Mouse (Mus musculus): ENCODE measurements around the gene Tnfaip2. TPM values are rescaled to one million over a fixed set of nuclear protein-coding genes. Genes with fewer than 3 reads are reported as not detected.

Gene Tnfaip2
- 72.0 and 79.5 TPM in 2 replicates for polyA plus RNA-seq (2015; fragmentation: Nextera tagmentation; extraction: Ambion mirVana)

- H3K27ac ChIP-seq (ENCODE audit: low read depth) = peak within 1 kb of the TSS; percentile 98
- DNase-seq = peak; percentile 93
- H3K9ac ChIP-seq (replicated peaks) = peak within 1 kb of the TSS; percentile 91
- no peaks in the 10 kb centered on the region for H3K9me3 ChIP-seq (ENCODE audit: low read length)
- H3K4me2 ChIP-seq (ENCODE audit: low read depth, low read length) = peak within 1 kb of the TSS; percentile 76
- peak within 1 kb of the TSS; percentile 81 for H3K4me3 ChIP-seq (ENCODE audit: low read depth, low read length)
- peak; percentile 69 for ATAC-seq
- no peak for TF ChIP-seq CTCF (IDR thresholded peaks at IDR 0.05; ENCODE audit: low read depth)
- TF ChIP-seq EP300 (IDR thresholded peaks at IDR 0.05; ENCODE audit: low read depth) = no peak
- peaks cover 31% of the 10 kb centered on the region for H3K36me3 ChIP-seq (replicated peaks; ENCODE audit: insufficient read depth, low read length)
- H3K27me3 ChIP-seq (ENCODE audit: insufficient read depth, low read length) = no peaks in the 10 kb centered on the region
- under 1% methylated on average over 48 of the region's 48 CpGs for WGBS (ENCODE audit: insufficient replicate concordance)
- peaks cover 62% of the 10 kb centered on the region for H3K4me1 ChIP-seq (ENCODE audit: insufficient read depth)
These were observed at the start of gene Tnfaip2 for GRCm38 (mm10) chr12:111442309-111443010. Tnfaip2 (plus strand) TSS chr12:111442469.

- Histone ChIP-seq H3K4me3 (ENCODE audit: low read depth, low read length) (no peak overlapping the region), H3K27ac (ENCODE audit: low read depth) (no peak overlapping the region), H3K36me3 (replicated peaks; ENCODE audit: insufficient read depth, low read length) (no peaks in the 10 kb centered on the region), H3K9me3 (ENCODE audit: low read length) (no peaks in the 10 kb centered on the region), H3K9ac (replicated peaks) (no peak overlapping the region), H3K4me2 (ENCODE audit: low read depth, low read length) (no peak overlapping the region), H3K4me1 (ENCODE audit: insufficient read depth) (no peaks in the 10 kb centered on the region), H3K27me3 (ENCODE audit: insufficient read depth, low read length) (no peaks in the 10 kb centered on the region)
- TF ChIP-seq CTCF (IDR thresholded peaks at IDR 0.05; ENCODE audit: low read depth) = no peak
- TF ChIP-seq EP300 (IDR thresholded peaks at IDR 0.05; ENCODE audit: low read depth) = no peak
- ATAC-seq (no peak), DNase-seq (no peak)
- WGBS (ENCODE audit: insufficient replicate concordance) = 78% methylated on average over 6 of the region's 6 CpGs
These were observed 48.3 kb upstream of the Tnfaip2 start for GRCm38 (mm10) chr12:111394008-111394407.

GRCm38 (mm10) chr12:111396997-111397396 is 45.3 kb upstream of the Tnfaip2 start:
- H3K27me3 ChIP-seq (ENCODE audit: insufficient read depth, low read length) = no peaks in the 10 kb centered on the region
- no peak overlapping the region for H3K4me3 ChIP-seq (ENCODE audit: low read depth, low read length)
- no peak overlapping the region for H3K9ac ChIP-seq (replicated peaks)
- ATAC-seq = no peak
- H3K4me1 ChIP-seq (ENCODE audit: insufficient read depth) = no peaks in the 10 kb centered on the region
- no peak overlapping the region for H3K4me2 ChIP-seq (ENCODE audit: low read depth, low read length)
- H3K36me3 ChIP-seq (replicated peaks; ENCODE audit: insufficient read depth, low read length) = no peaks in the 10 kb centered on the region
- no peak for DNase-seq
- H3K9me3 ChIP-seq (ENCODE audit: low read length) = no peaks in the 10 kb centered on the region
- no peak overlapping the region for H3K27ac ChIP-seq (ENCODE audit: low read depth)
- no peak for TF ChIP-seq CTCF (IDR thresholded peaks at IDR 0.05; ENCODE audit: low read depth)
- no peak for TF ChIP-seq EP300 (IDR thresholded peaks at IDR 0.05; ENCODE audit: low read depth)
- 63% methylated on average over 5 of the region's 5 CpGs for WGBS (ENCODE audit: insufficient replicate concordance)

GRCm38 (mm10) chr12:111401454-111402184 is 40.6 kb upstream of the Tnfaip2 start:
- WGBS (ENCODE audit: insufficient replicate concordance) = 26% methylated on average over 15 of the region's 15 CpGs
- ATAC-seq = peak; percentile 59
- peaks cover under 1% of the 10 kb centered on the region; the same call in 1 of the 2 replicates for H3K27me3 ChIP-seq (ENCODE audit: insufficient read depth, low read length)

GRCm38 (mm10) chr12:111404880-111405279 is 37.4 kb upstream of the Tnfaip2 start:
- ATAC-seq (no peak), DNase-seq (no peak)
- Histone ChIP-seq H3K27me3 (ENCODE audit: insufficient read depth, low read length) (peaks cover 12% of the 10 kb centered on the region; the same call in 1 of the 2 replicates), H3K36me3 (replicated peaks; ENCODE audit: insufficient read depth, low read length) (no peaks in the 10 kb centered on the region), H3K9ac (replicated peaks) (no peak overlapping the region), H3K4me3 (ENCODE audit: low read depth, low read length) (no peak overlapping the region), H3K9me3 (ENCODE audit: low read length) (no peaks in the 10 kb centered on the region), H3K27ac (ENCODE audit: low read depth) (no peak overlapping the region), H3K4me2 (ENCODE audit: low read depth, low read length) (no peak overlapping the region), H3K4me1 (ENCODE audit: insufficient read depth) (no peaks in the 10 kb centered on the region)
- TF ChIP-seq CTCF (IDR thresholded peaks at IDR 0.05; ENCODE audit: low read depth) (no peak), EP300 (IDR thresholded peaks at IDR 0.05; ENCODE audit: low read depth) (no peak)
- 60% methylated on average over 10 of the region's 10 CpGs for WGBS (ENCODE audit: insufficient replicate concordance)

More at GRCm38 (mm10) chr12:111401454-111402184, 40.6 kb upstream of the Tnfaip2 start:
- no peak overlapping the region for H3K9ac ChIP-seq (replicated peaks)
- H3K36me3 ChIP-seq (replicated peaks; ENCODE audit: insufficient read depth, low read length) = no peaks in the 10 kb centered on the region
- no peak overlapping the region for H3K27ac ChIP-seq (ENCODE audit: low read depth)
- H3K4me3 ChIP-seq (ENCODE audit: low read depth, low read length) = no peak overlapping the region
- H3K4me2 ChIP-seq (ENCODE audit: low read depth, low read length) = no peak overlapping the region
- TF ChIP-seq CTCF (IDR thresholded peaks at IDR 0.05; ENCODE audit: low read depth) (peak; percentile 94), EP300 (IDR thresholded peaks at IDR 0.05; ENCODE audit: low read depth) (no peak)
- DNase-seq = peak; percentile 80
- no peaks in the 10 kb centered on the region for H3K9me3 ChIP-seq (ENCODE audit: low read length)
- no peaks in the 10 kb centered on the region for H3K4me1 ChIP-seq (ENCODE audit: insufficient read depth)

DNA sequence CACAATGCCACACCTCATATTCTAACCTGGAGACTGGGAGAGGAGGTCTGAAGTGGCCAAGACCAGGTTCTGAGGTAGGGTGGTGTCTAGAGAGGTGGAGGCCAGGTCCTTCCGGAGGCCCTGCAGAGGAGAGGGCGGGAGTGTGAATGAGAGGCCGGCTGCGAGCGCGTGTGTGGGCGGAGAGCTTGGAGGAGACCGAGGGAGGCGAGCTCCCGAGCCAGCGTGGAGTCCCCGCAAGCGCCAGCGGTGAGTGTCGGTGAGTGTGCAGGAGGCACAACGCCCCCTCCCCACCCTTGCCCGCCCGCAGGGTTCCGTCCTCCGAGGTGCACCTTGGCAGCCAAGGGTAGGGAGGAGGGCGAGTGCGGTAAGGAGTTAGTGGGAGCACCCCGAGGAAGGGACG is 35.6 kb upstream of the Tnfaip2 start, which contains the start of gene Lbhd2:
Gene Lbhd2 (plus strand): TSS at position 188 of the 400 bp plus-strand sequence.
- TF ChIP-seq CTCF (IDR thresholded peaks at IDR 0.05; ENCODE audit: low read depth) (no peak), EP300 (IDR thresholded peaks at IDR 0.05; ENCODE audit: low read depth) (no peak)
- Histone ChIP-seq H3K27ac (ENCODE audit: low read depth) (no peak within 1 kb of the TSS), H3K4me3 (ENCODE audit: low read depth, low read length) (no peak within 1 kb of the TSS), H3K4me2 (ENCODE audit: low read depth, low read length) (peak within 1 kb of the TSS; percentile 23; the same call in 1 of the 2 replicates), H3K27me3 (ENCODE audit: insufficient read depth, low read length) (peaks cover 12% of the 10 kb centered on the region; the same call in 1 of the 2 replicates), H3K9me3 (ENCODE audit: low read length) (no peaks in the 10 kb centered on the region), H3K9ac (replicated peaks) (no peak within 1 kb of the TSS), H3K4me1 (ENCODE audit: insufficient read depth) (no peaks in the 10 kb centered on the region), H3K36me3 (replicated peaks; ENCODE audit: insufficient read depth, low read length) (no peaks in the 10 kb centered on the region)
- DNase-seq = no peak
- no peak for ATAC-seq
- WGBS (ENCODE audit: insufficient replicate concordance) = 5% methylated on average over 24 of the region's 24 CpGs

Data from liver, postnatal 0 days (tissue).